8 mouse cellular contexts compared by ENCODE assay signal in genomic region chr2:158166628-158167027, GRCm38 (mm10). TPM values are rescaled to one million over a fixed set of nuclear protein-coding genes. Genes with fewer than 3 reads are reported as not detected.
DNase-seq lines count a peak whose midpoint lies in the region; ATAC-seq and TF ChIP-seq lines count a peak whose summit lies in the region.

No protein-coding gene starts in this region.

- H3K27me3 ChIP-seq in heart, adult 2 months (ENCODE audit: control insufficient read depth, insufficient read depth, low read length): no peaks in the 10 kb centered on the region
- H3K27me3 ChIP-seq in heart, embryonic 11.5 days (ENCODE audit: control insufficient read depth, insufficient read depth, low read length): no peaks in the 10 kb centered on the region
- H3K27me3 ChIP-seq in heart, embryonic 16.5 days (ENCODE audit: control insufficient read depth, insufficient read depth, low read length): no peaks in the 10 kb centered on the region
- no peaks in the 10 kb centered on the region for H3K27me3 ChIP-seq in lung, postnatal 0 days (replicated peaks; ENCODE audit: insufficient read depth, low read length)
- no peaks in the 10 kb centered on the region for H3K27me3 ChIP-seq in stomach, postnatal 0 days (ENCODE audit: control insufficient read depth, insufficient read depth, low read length)

- H3K4me1 ChIP-seq in heart, adult 2 months (ENCODE audit: control insufficient read depth, insufficient read depth, low read length): peaks cover 12% of the 10 kb centered on the region
- H3K4me1 ChIP-seq in heart, embryonic 11.5 days (ENCODE audit: control insufficient read depth, insufficient read depth, low read length): peaks cover 27% of the 10 kb centered on the region
- peaks cover 31% of the 10 kb centered on the region for H3K4me1 ChIP-seq in heart, embryonic 16.5 days (ENCODE audit: control insufficient read depth, insufficient read depth, low read length)
- H3K4me1 ChIP-seq in lung, postnatal 0 days (ENCODE audit: insufficient read depth, low read depth, low read length): peaks cover 7% of the 10 kb centered on the region; the same call in 1 of the 2 replicates
- no peaks in the 10 kb centered on the region; the same call in 1 of the 2 replicates for H3K4me1 ChIP-seq in stomach, postnatal 0 days (replicated peaks; ENCODE audit: control insufficient read depth, insufficient read depth)

- WGBS in heart, adult 2 months: 58% methylated on average over 7 of the region's 7 CpGs
- WGBS in heart, embryonic 11.5 days (ENCODE audit: insufficient replicate concordance): 65% methylated on average over 7 of the region's 7 CpGs
- 75% methylated on average over 7 of the region's 7 CpGs for WGBS in heart, embryonic 16.5 days
- 69% methylated on average over 7 of the region's 7 CpGs for WGBS in lung, postnatal 0 days
- 78% methylated on average over 7 of the region's 7 CpGs for WGBS in stomach, postnatal 0 days

- TF ChIP-seq POLR2A in heart, adult 2 months (IDR thresholded peaks at IDR 0.05; ENCODE audit: insufficient read depth, low read depth, low read length): no peak

- H3K4me3 ChIP-seq in heart, adult 2 months: no peak overlapping the region
- H3K4me3 ChIP-seq in heart, embryonic 11.5 days (ENCODE audit: low read depth, low read length): no peak overlapping the region
- no peak overlapping the region for H3K4me3 ChIP-seq in heart, embryonic 16.5 days (ENCODE audit: low read length)
- no peak overlapping the region for H3K4me3 ChIP-seq in lung, postnatal 0 days (ENCODE audit: low read depth, low read length)
- H3K4me3 ChIP-seq in stomach, postnatal 0 days (ENCODE audit: low read depth, low read length): no peak overlapping the region

- ATAC-seq in heart, embryonic 11.5 days (replicated peaks; ENCODE audit: insufficient number of reproducible peaks, low FRiP score, low TSS enrichment): no peak
- no peak for ATAC-seq in heart, embryonic 16.5 days (replicated peaks; ENCODE audit: extremely low read depth, insufficient read depth, low FRiP score)
- ATAC-seq in lung, postnatal 0 days: no peak
- ATAC-seq in stomach, postnatal 0 days (ENCODE audit: low FRiP score, low TSS enrichment): peak; percentile 73

- H3K27ac ChIP-seq in heart, adult 2 months: peak overlapping the region; percentile 36
- no peak overlapping the region for H3K27ac ChIP-seq in heart, embryonic 11.5 days (ENCODE audit: low read depth, low read length)
- H3K27ac ChIP-seq in heart, embryonic 16.5 days (ENCODE audit: low read length): peak overlapping the region; percentile 59
- peak overlapping the region; percentile 49; the same call in 1 of the 2 replicates for H3K27ac ChIP-seq in lung, postnatal 0 days (ENCODE audit: low read length)
- H3K27ac ChIP-seq in stomach, postnatal 0 days (replicated peaks): no peak overlapping the region

- DNase-seq in heart, adult 2 months: peak; percentile 50 to 77
- DNase-seq in lung, postnatal 0 days (ENCODE audit: low spot score): peak; percentile 65
- DNase-seq in stomach, postnatal 0 days (ENCODE audit: low spot score): peak; percentile 51
- no peak for DNase-seq in cerebellum, postnatal 25 days
- no peak for DNase-seq in gastrocnemius, adult 18-20 months (ENCODE audit: low spot score)
- no peak for DNase-seq in right cerebral cortex, postnatal 36 days (ENCODE audit: low spot score in 2 of 2)

- no peak overlapping the region for H3K9ac ChIP-seq in heart, adult 2 months (ENCODE audit: low read depth, low read length)
- H3K9ac ChIP-seq in heart, embryonic 11.5 days (ENCODE audit: low read depth, low read length): no peak overlapping the region
- H3K9ac ChIP-seq in heart, embryonic 16.5 days (ENCODE audit: low read length): no peak overlapping the region
- no peak overlapping the region for H3K9ac ChIP-seq in lung, postnatal 0 days (replicated peaks; ENCODE audit: low read depth)
- H3K9ac ChIP-seq in stomach, postnatal 0 days (ENCODE audit: low read length): no peak overlapping the region

- no peak overlapping the region for H3K4me2 ChIP-seq in heart, embryonic 11.5 days
- peak overlapping the region; percentile 15; the same call in 1 of the 2 replicates for H3K4me2 ChIP-seq in heart, embryonic 16.5 days (ENCODE audit: low read depth, low read length)
- no peak overlapping the region for H3K4me2 ChIP-seq in lung, postnatal 0 days (replicated peaks; ENCODE audit: low read depth, low read length)
- H3K4me2 ChIP-seq in stomach, postnatal 0 days (replicated peaks; ENCODE audit: low read depth): no peak overlapping the region

- no peaks in the 10 kb centered on the region for H3K79me2 ChIP-seq in heart, adult 2 months (replicated peaks; ENCODE audit: control insufficient read depth, insufficient read depth, low read length)

- H3K36me3 ChIP-seq in heart, adult 2 months (ENCODE audit: control insufficient read depth, insufficient read depth, low read length): no peaks in the 10 kb centered on the region
- no peaks in the 10 kb centered on the region for H3K36me3 ChIP-seq in heart, embryonic 11.5 days (ENCODE audit: control insufficient read depth, insufficient read depth, low read length)
- no peaks in the 10 kb centered on the region for H3K36me3 ChIP-seq in heart, embryonic 16.5 days (ENCODE audit: control insufficient read depth, insufficient read depth)
- no peaks in the 10 kb centered on the region for H3K36me3 ChIP-seq in lung, postnatal 0 days (ENCODE audit: insufficient read depth, low read length)
- H3K36me3 ChIP-seq in stomach, postnatal 0 days (ENCODE audit: control insufficient read depth, insufficient read depth, low read length): no peaks in the 10 kb centered on the region

- TF ChIP-seq EP300 in heart, adult 2 months (IDR thresholded peaks at IDR 0.05; ENCODE audit: insufficient read depth, low read depth, low read length): 0 out of 2 replicates have a peak, but pooled peaks have one; percentile 47
- TF ChIP-seq EP300 in lung, postnatal 0 days (IDR thresholded peaks at IDR 0.05): peak; percentile 67
- TF ChIP-seq EP300 in stomach, postnatal 0 days (optimal IDR thresholded peaks at IDR 0.05): no peak

- H3K9me3 ChIP-seq in heart, embryonic 11.5 days (replicated peaks; ENCODE audit: control insufficient read depth, low read length): no peaks in the 10 kb centered on the region
- no peaks in the 10 kb centered on the region for H3K9me3 ChIP-seq in heart, embryonic 16.5 days (replicated peaks; ENCODE audit: control insufficient read depth, low read length)
- no peaks in the 10 kb centered on the region for H3K9me3 ChIP-seq in lung, postnatal 0 days (ENCODE audit: low read length)
- H3K9me3 ChIP-seq in stomach, postnatal 0 days (ENCODE audit: control insufficient read depth, low read length): no peaks in the 10 kb centered on the region

- no peak for TF ChIP-seq CTCF in heart, adult 2 months (IDR thresholded peaks at IDR 0.05)
- no peak for TF ChIP-seq CTCF in lung, postnatal 0 days (IDR thresholded peaks at IDR 0.05)
- no peak for TF ChIP-seq CTCF in stomach, postnatal 0 days (IDR thresholded peaks at IDR 0.05; ENCODE audit: low read depth)

- intact Hi-C loops in heart, adult 2 months (cut with DNase I): no loop called here

RNA-seq across cellular contexts. Expression of gene Tgm2, which starts 20.4 kb away (rescaled TPM):
- 100 to 1,000 TPM; 270 to 286 TPM for total RNA-seq in heart, adult 2 months (2021)
- polyA plus RNA-seq in heart, adult 2 months (2012; rRNA removed): 155 and 205 TPM in 2 replicates
- 129 and 130 TPM in 2 replicates for polyA plus RNA-seq in heart, embryonic 11.5 days (2014; fragmentation: Nextera tagmentation; extraction: Ambion mirVana)
- 226 and 256 TPM in 2 replicates for polyA plus RNA-seq in heart, embryonic 16.5 days (2015; fragmentation: Nextera tagmentation; extraction: Ambion mirVana)
- 97.0 TPM in 2 replicates for polyA plus RNA-seq in lung, postnatal 0 days (2015; fragmentation: Nextera tagmentation; extraction: Ambion mirVana)
- polyA plus RNA-seq in stomach, postnatal 0 days (2015; fragmentation: Nextera tagmentation; extraction: Ambion mirVana): 109 and 114 TPM in 2 replicates
- total RNA-seq in gastrocnemius, adult 18-20 months (2021): 10 to 100 TPM; 40.7 to 47.3 TPM

Comparison
In these comparisons a context has a peak if more than half of its experiments do, and no peak if none do; other contexts are left out.
1. H3K27ac ChIP-seq: peak in heart, adult 2 months (single experiment), heart, embryonic 16.5 days (single experiment) and lung, postnatal 0 days (single experiment); none in heart, embryonic 11.5 days (single experiment) and stomach, postnatal 0 days (single experiment).
2. DNase-seq: peak in heart, adult 2 months (2 of 2), lung, postnatal 0 days (single experiment) and stomach, postnatal 0 days (single experiment); none in cerebellum, postnatal 25 days (0 of 2), gastrocnemius, adult 18-20 months (single experiment) and right cerebral cortex, postnatal 36 days (0 of 2).